Mouse (Mus musculus): ENCODE measurements around the gene 4930502E18Rik. TPM values are rescaled to one million over a fixed set of nuclear protein-coding genes. Genes with fewer than 3 reads are reported as not detected.

4930502E18Rik gene
- polyA plus RNA-seq, 1 experiment = not detected

DNA sequence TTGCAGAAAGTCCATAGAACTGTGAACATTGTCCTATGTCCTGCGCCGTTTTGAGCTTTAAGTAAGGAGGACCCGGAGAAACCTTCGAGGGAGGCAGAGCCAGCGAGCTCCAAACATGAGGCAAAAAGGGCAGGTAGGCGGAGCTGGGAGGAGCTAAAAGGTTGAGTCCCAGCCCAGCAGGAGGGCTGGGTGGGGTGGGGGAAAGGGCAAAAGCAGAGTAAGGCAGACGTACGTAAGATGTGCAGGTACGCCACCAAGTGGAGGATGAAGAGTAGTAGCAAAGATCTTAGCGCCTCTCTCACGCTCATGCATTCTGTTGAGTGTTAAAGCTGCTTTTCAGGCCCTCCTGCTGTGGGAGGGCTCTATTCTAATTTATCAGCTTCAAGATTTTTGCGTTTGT, 51.6 kb downstream of the 4930502E18Rik start, which contains the start of gene Zfp36l3:
Zfp36l3 (minus strand) TSS at position 119 of the 400 bp plus-strand sequence.
- WGBS = 90% methylated on average over 12 of the region's 12 CpGs
- no peak within 1 kb of the TSS for H3K27ac ChIP-seq (ENCODE audit: insufficient read depth, low read length)
- H3K36me3 ChIP-seq (ENCODE audit: control insufficient read depth, insufficient read depth, low read length) = no peaks in the 10 kb centered on the region
- no peak within 1 kb of the TSS for H3K4me3 ChIP-seq (ENCODE audit: extremely low read depth, insufficient read depth, insufficient read length)
- no peak for DNase-seq (ENCODE audit: low read depth in 1 of 2, low spot score in 2 of 2)
- no peaks in the 10 kb centered on the region for H3K27me3 ChIP-seq (ENCODE audit: control insufficient read depth, insufficient read depth, low read length)
- TF ChIP-seq CTCF (IDR thresholded peaks at IDR 0.05; ENCODE audit: extremely low read depth, insufficient read depth, insufficient read length, insufficient replicate concordance) (no peak), POLR2A (IDR thresholded peaks at IDR 0.05; ENCODE audit: low read depth, low read length) (no peak)
- no peaks in the 10 kb centered on the region for H3K4me1 ChIP-seq (ENCODE audit: control insufficient read depth, insufficient read depth, insufficient read length)

Other genes starting within 250 kb of the 4930502E18Rik start
- 16.2 and 18.7 TPM in 2 replicates for gene Rtl8c, start 116.8 kb upstream of the 4930502E18Rik start, polyA plus RNA-seq (2012; rRNA removed)
- not detected in 2 replicates for gene Gm14597, start 115.8 kb upstream of the 4930502E18Rik start, polyA plus RNA-seq (2012; rRNA removed)
- 42.7 and 52.7 TPM in 2 replicates for gene Rtl8a, start 81.1 kb upstream of the 4930502E18Rik start, polyA plus RNA-seq (2012; rRNA removed)
- 38.2 and 50.0 TPM in 2 replicates for gene Rtl8b, start 54.4 kb upstream of the 4930502E18Rik start, polyA plus RNA-seq (2012; rRNA removed)
- gene 1700013H16Rik, start 33.0 kb downstream of the 4930502E18Rik start, polyA plus RNA-seq (2012; rRNA removed) = not detected in 2 replicates
- gene Zfp36l3, start 51.6 kb downstream of the 4930502E18Rik start, polyA plus RNA-seq (2012; rRNA removed) = 0.11 and 0.12 TPM in 2 replicates
- 0.06 and 0.16 TPM in 2 replicates for gene Xlr, start 72.9 kb downstream of the 4930502E18Rik start, polyA plus RNA-seq (2012; rRNA removed)

All from spleen, adult 2 months (tissue).